Mouse (Mus musculus): ENCODE measurements around the gene Casq2. TPM values are rescaled to one million over a fixed set of nuclear protein-coding genes. Genes with fewer than 3 reads are reported as not detected.

The Casq2 gene
- polyA plus RNA-seq, 1 experiment = 0.64 TPM

- H3ac ChIP-seq (ENCODE audit: control insufficient read depth, insufficient read length, low read depth) = no peak overlapping the region
- H3K79me3 ChIP-seq (ENCODE audit: low read depth) = no peaks in the 10 kb centered on the region
Measured at GRCm38 (mm10) chr3:102081862-102082261, 4.4 kb upstream of the Casq2 start.

GRCm38 (mm10) chr3:102083589-102084230 is 2.5 kb upstream of the Casq2 start:
- Histone ChIP-seq H3ac (ENCODE audit: control insufficient read depth, insufficient read length, low read depth) (no peak overlapping the region), H3K79me3 (ENCODE audit: low read depth) (no peaks in the 10 kb centered on the region), H3K36me3 (ENCODE audit: control insufficient read depth, insufficient read depth) (no peaks in the 10 kb centered on the region), H3K27me3 (ENCODE audit: control insufficient read depth, insufficient read depth, insufficient read length) (no peaks in the 10 kb centered on the region), H3K4me3 (ENCODE audit: insufficient read depth, poor library complexity, severe bottlenecking) (no peak overlapping the region), H3K79me2 (ENCODE audit: control insufficient read depth, insufficient read depth) (no peaks in the 10 kb centered on the region)
- no peak for TF ChIP-seq FOSL1 (IDR thresholded peaks at IDR 0.05; ENCODE audit: insufficient read depth, low read length, poor library complexity, severe bottlenecking)
- no peak for TF ChIP-seq USF1 (IDR thresholded peaks at IDR 0.05; ENCODE audit: low read depth)
- no peak for TF ChIP-seq MAX (IDR thresholded peaks at IDR 0.05)
- TF ChIP-seq CEBPB (IDR thresholded peaks at IDR 0.05; ENCODE audit: low read depth) = no peak
- no peak for TF ChIP-seq MYOG (IDR thresholded peaks at IDR 0.05; ENCODE audit: control insufficient read depth, extremely low read depth, insufficient read length)
- no peak for TF ChIP-seq MYOD1 (IDR thresholded peaks at IDR 0.05; ENCODE audit: control insufficient read depth, insufficient read length, low read depth)
- no peak for TF ChIP-seq CTCF (IDR thresholded peaks at IDR 0.05; ENCODE audit: control insufficient read depth, insufficient read depth, insufficient read length)

More at GRCm38 (mm10) chr3:102081862-102082261, 4.4 kb upstream of the Casq2 start:
- no peak overlapping the region for H3K4me3 ChIP-seq (ENCODE audit: insufficient read depth, poor library complexity, severe bottlenecking)
- H3K79me2 ChIP-seq (ENCODE audit: control insufficient read depth, insufficient read depth) = no peaks in the 10 kb centered on the region
- no peaks in the 10 kb centered on the region for H3K27me3 ChIP-seq (ENCODE audit: control insufficient read depth, insufficient read depth, insufficient read length)
- H3K36me3 ChIP-seq (ENCODE audit: control insufficient read depth, insufficient read depth) = no peaks in the 10 kb centered on the region
- peak; percentile 33 for TF ChIP-seq CTCF (IDR thresholded peaks at IDR 0.05; ENCODE audit: control insufficient read depth, insufficient read depth, insufficient read length)
- TF ChIP-seq MYOG (IDR thresholded peaks at IDR 0.05; ENCODE audit: control insufficient read depth, extremely low read depth, insufficient read length) = no peak

- Histone ChIP-seq H3K79me3 (ENCODE audit: low read depth) (no peaks in the 10 kb centered on the region), H3K4me3 (ENCODE audit: insufficient read depth, poor library complexity, severe bottlenecking) (no peak overlapping the region), H3K36me3 (ENCODE audit: control insufficient read depth, insufficient read depth) (no peaks in the 10 kb centered on the region), H3ac (ENCODE audit: control insufficient read depth, insufficient read length, low read depth) (no peak overlapping the region), H3K79me2 (ENCODE audit: control insufficient read depth, insufficient read depth) (no peaks in the 10 kb centered on the region), H3K27me3 (ENCODE audit: control insufficient read depth, insufficient read depth, insufficient read length) (no peaks in the 10 kb centered on the region)
- TF ChIP-seq MAX (IDR thresholded peaks at IDR 0.05) (no peak), MYOG (IDR thresholded peaks at IDR 0.05; ENCODE audit: control insufficient read depth, extremely low read depth, insufficient read length) (no peak), FOSL1 (IDR thresholded peaks at IDR 0.05; ENCODE audit: insufficient read depth, low read length, poor library complexity, severe bottlenecking) (no peak), CEBPB (IDR thresholded peaks at IDR 0.05; ENCODE audit: low read depth) (no peak), USF1 (IDR thresholded peaks at IDR 0.05; ENCODE audit: low read depth) (no peak), MYOD1 (IDR thresholded peaks at IDR 0.05; ENCODE audit: control insufficient read depth, insufficient read length, low read depth) (no peak), CTCF (IDR thresholded peaks at IDR 0.05; ENCODE audit: control insufficient read depth, insufficient read depth, insufficient read length) (no peak)
Measured at GRCm38 (mm10) chr3:102084833-102085491, 1.3 kb upstream of the Casq2 start.

GRCm38 (mm10) chr3:102085719-102086118 is 496 bp upstream of the Casq2 start:
- Histone ChIP-seq H3K4me3 (ENCODE audit: insufficient read depth, poor library complexity, severe bottlenecking) (no peak overlapping the region), H3ac (ENCODE audit: control insufficient read depth, insufficient read length, low read depth) (no peak overlapping the region)

GRCm38 (mm10) chr3:102094841-102095240 is 8.6 kb downstream of the Casq2 start:
- Histone ChIP-seq H3ac (ENCODE audit: control insufficient read depth, insufficient read length, low read depth) (no peak overlapping the region), H3K4me3 (ENCODE audit: insufficient read depth, poor library complexity, severe bottlenecking) (no peak overlapping the region), H3K79me3 (ENCODE audit: low read depth) (no peaks in the 10 kb centered on the region), H3K79me2 (ENCODE audit: control insufficient read depth, insufficient read depth) (no peaks in the 10 kb centered on the region), H3K36me3 (ENCODE audit: control insufficient read depth, insufficient read depth) (no peaks in the 10 kb centered on the region), H3K27me3 (ENCODE audit: control insufficient read depth, insufficient read depth, insufficient read length) (no peaks in the 10 kb centered on the region)
- TF ChIP-seq CTCF (IDR thresholded peaks at IDR 0.05; ENCODE audit: control insufficient read depth, insufficient read depth, insufficient read length) (no peak), MYOG (IDR thresholded peaks at IDR 0.05; ENCODE audit: control insufficient read depth, extremely low read depth, insufficient read length) (no peak), MYOD1 (IDR thresholded peaks at IDR 0.05; ENCODE audit: control insufficient read depth, insufficient read length, low read depth) (no peak), MAX (IDR thresholded peaks at IDR 0.05) (no peak), FOSL1 (IDR thresholded peaks at IDR 0.05; ENCODE audit: insufficient read depth, low read length, poor library complexity, severe bottlenecking) (no peak), CEBPB (IDR thresholded peaks at IDR 0.05; ENCODE audit: low read depth) (no peak)

More at GRCm38 (mm10) chr3:102085719-102086118, 496 bp upstream of the Casq2 start:
- no peaks in the 10 kb centered on the region for H3K27me3 ChIP-seq (ENCODE audit: control insufficient read depth, insufficient read depth, insufficient read length)
- no peaks in the 10 kb centered on the region for H3K79me2 ChIP-seq (ENCODE audit: control insufficient read depth, insufficient read depth)
- H3K36me3 ChIP-seq (ENCODE audit: control insufficient read depth, insufficient read depth) = no peaks in the 10 kb centered on the region
- TF ChIP-seq CEBPB (IDR thresholded peaks at IDR 0.05; ENCODE audit: low read depth) (no peak), FOSL1 (IDR thresholded peaks at IDR 0.05; ENCODE audit: insufficient read depth, low read length, poor library complexity, severe bottlenecking) (no peak), CTCF (IDR thresholded peaks at IDR 0.05; ENCODE audit: control insufficient read depth, insufficient read depth, insufficient read length) (no peak), MYOG (IDR thresholded peaks at IDR 0.05; ENCODE audit: control insufficient read depth, extremely low read depth, insufficient read length) (no peak), USF1 (IDR thresholded peaks at IDR 0.05; ENCODE audit: low read depth) (no peak), MAX (IDR thresholded peaks at IDR 0.05) (no peak), MYOD1 (IDR thresholded peaks at IDR 0.05; ENCODE audit: control insufficient read depth, insufficient read length, low read depth) (no peak)
- H3K79me3 ChIP-seq (ENCODE audit: low read depth) = no peaks in the 10 kb centered on the region

Data from C2C12 (cell line).